Mouse (Mus musculus) layer of hippocampus, adult 18-20 months (tissue): Measurements from ENCODE around the gene Plac9a. TPM values are rescaled to one million over a fixed set of nuclear protein-coding genes. Genes with fewer than 3 reads are reported as not detected.
"Not testable (repeated sequence)": the region's sequence is repeated elsewhere in the genome, so short reads cannot be mapped to it uniquely, and the experiment has no call there.

ENCODE experiments used
- DNase-seq, 2 experiments: peaks; one replicate each; pipeline ENCODE4 v3.0.0; 2022; ENCODE audit warnings: low spot score in 2 of 2
- long read RNA-seq: library from polyadenylated mRNA; stranded (forward); transcript quantifications from one replicate; pipeline ENCODE4 v2.0.0, GENCODE M21; 2021
- total RNA-seq, 2 experiments: library from RNA; stranded (reverse); gene quantifications; 2 replicates each; pipeline ENCODE4 v1.2.3; 2021

The Plac9a gene
- total RNA-seq: not detected
- long read RNA-seq, partial matches to known transcripts: 0 of 1 reads
- long read RNA-seq, other reads (novel, unspliced or antisense): 0 of 1 reads

DNA sequence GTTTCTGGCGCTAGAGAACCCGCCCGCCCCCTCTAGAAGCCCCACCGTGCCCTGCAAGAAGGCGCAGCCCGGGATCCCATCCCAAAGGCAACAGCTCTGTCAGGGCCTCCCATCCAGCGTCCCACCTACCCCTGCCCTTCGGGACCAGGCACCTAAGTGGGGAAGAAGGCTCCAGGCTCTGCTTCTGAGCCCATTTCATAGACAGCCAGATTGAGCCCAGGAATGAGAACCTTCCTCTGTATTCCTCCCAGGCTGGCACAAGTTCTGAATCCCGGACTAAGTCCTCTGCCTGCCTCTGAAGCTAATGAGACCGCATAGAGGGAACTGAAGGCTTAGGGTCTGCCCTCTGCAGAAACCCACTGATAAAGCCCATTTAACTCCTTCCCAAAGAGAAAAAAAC is at the start of gene Plac9a:
Gene Plac9a (minus strand): TSS at position 101 of the 400 bp plus-strand sequence.
- DNase-seq: not testable (repeated sequence)

DNA sequence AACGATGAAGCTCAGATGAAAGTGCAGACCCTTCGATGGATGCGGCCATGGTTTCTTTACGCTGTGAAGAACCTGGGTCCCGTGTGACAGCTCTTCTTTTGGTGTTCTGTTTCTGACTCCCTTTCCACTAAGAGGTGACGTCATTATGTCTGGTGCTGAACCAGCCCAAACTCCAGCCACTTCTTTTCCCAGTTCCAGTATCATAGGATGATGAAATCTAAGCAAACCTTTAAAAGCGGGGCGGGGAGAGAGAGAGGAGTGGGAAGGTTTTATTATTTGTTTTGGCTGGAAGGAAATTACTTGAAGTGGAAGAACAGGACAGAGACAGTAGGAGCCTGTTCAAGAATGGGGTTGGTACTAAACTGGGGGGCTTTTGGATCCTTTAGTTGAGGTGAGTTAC is 35.1 kb upstream of the Plac9a start, which contains the start of gene Cphx1:
Gene Cphx1 (plus strand): TSS at position 301 of the 400 bp plus-strand sequence.
- not testable (repeated sequence) for DNase-seq

DNA sequence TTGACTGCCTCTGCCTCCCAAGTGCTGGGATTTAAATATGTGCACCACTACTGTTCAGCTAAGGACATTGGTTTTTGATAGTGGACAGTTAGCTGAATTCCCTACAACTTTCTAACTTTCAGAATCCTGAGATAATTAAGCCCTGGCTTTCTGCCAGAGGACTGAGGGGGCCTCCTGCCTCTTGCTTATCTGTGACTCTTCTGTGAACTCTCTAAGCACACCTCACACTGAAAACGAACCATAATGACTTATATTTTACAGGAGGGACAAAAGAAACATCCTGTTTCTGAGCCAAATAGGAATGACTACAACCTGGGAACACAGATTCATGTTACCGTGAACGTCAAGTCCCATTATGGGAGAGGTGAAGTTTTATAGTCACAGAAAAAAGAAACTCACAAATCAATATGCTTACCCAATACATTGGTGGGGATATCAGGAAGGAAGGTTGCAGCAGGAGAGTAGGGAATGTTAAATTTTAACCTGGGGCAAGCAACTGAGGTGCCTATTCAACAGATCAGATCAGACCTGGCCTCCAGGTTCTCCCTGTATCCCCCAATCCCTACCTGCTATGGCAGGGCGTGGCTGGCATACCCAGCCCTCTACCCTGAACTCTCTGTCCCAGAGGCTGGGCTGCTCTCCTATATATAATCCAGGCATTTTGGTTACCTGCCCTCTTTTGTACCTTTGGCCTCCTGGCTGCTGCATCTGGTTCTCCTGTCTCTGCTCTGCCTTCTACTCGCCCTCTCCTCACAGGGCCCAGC is 34.1 kb upstream of the Plac9a start:
- not testable (repeated sequence) for DNase-seq

DNA sequence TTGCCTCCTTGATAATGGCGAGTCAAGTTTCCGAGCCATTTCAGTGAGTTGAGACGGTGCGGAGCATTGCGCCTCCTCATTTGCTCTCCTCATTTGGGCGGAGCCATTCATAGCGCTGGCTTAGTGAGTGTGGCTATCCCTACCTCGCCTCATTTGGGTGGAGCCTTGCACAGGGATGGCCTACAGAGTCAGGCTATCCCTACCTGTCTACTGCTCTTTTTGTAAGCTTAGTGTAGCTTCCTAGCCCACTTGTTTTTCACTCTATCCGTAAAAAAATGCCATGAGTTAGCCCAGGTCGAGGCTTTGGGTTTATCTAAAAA is 24.6 kb upstream of the Plac9a start, which contains the start of gene Tmem254a:
Gene Tmem254a (minus strand): TSS at position 111 of the 320 bp plus-strand sequence.
- DNase-seq: not testable (repeated sequence)

DNA sequence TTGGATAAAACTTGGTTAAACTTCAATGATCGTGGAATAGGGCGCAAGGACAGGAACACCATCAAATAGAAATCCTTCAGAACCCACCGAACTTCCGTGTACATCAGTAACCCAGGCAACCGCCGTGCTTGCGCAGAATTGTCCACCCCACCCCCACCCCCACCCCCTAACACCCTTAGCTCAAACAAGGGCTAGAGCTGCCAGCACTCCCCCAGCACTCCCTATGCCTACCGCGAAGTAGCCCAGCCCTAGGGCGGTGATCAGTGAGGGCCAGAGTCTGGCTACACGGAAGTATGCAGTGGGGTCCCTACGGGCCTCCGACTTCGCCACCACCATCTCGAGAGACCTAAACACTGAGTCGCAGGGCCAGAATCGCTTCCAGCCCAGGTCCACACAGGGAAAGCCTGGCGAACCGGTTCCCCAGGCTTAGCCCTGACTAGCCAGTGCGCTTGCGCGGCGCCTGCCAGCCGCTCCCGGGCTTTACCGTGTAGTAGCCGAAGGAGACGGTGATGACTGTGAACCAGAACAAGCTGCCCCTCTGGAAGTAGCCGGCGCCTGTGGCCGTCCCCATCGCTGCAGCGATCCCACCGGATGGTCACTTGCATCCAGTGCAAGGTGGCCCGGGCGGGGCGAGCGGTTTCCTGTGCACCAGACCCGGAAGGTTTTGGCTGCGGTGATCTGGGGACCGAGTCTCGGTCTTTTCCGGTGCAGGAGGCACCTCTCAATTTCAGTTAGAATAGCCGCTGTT is 24.1 kb upstream of the Plac9a start:
- DNase-seq: not testable (repeated sequence)

DNA sequence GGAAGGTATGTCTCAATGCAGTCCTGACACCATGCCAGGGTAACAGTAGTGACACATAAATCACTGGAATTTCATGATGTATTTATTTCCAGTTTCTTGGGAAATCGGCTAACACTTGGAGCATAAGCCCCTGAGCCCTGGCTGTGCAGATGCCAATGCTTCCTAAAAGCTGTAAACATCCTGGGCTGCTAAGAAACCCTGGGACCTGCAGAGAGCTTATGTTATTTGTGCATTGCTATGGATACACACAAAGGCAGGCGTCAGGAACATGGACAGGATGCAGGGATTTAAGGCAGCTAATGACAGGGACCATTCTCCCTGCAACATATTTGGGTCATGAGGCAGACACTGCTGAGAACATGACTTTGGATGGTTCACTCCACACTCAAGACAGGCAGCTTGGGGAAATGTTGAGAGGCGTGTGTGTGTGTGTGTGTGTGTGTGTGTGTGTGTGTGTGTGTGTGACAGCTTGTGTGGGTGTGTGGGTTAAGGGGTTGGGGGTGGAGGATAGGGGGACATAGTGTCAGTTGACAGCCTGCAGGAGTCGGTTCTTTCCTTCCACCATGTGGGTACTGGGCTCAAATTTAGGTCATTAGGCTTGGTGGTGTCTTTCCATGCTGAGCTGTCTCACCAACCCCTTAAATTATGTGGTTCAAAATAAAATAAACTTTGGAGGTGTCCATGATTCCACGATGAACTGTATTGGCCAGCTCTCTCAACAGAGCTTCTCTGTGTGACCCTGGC is 15.7 kb upstream of the Plac9a start:
- DNase-seq: not testable (repeated sequence)

DNA sequence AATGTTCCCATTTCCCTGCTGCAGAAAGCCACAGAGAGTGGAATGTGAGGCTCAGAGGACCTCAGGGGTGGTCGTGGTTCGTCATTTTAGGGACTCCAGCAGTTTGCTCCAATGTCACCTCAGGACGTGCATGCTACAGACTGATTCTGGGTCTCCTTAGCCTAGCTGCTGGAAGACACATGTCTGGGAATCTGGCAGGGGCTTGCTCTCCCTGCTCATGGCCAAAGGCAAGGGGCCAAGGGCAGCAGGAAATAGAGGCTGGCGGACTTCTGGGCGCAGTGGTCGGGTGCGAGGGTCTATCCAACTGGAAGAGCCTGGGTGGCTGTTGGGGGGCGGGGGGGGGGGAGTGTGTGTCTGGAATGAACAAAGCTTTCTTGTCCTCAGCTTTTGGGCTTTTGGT is 6.1 kb upstream of the Plac9a start:
- not testable (repeated sequence) for DNase-seq

DNA sequence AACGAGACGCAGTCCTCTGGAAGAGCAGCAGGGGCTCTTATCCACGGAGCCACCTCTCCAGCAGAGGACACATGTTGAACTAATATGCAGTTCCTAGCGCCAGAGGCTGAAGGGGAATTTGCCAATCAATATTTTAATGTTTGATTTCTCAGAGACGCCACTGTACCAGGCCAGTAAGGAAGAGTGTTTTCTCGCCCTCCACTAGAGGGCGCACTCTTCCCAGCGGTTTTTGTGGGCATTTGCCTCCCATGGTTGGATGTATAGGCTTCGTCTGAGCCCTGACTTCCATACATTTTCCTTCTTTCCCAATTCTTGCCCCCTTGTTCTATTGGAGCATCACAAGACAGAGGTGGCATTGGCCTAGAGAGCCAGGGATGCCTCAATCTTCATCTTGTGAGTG is 4.4 kb upstream of the Plac9a start:
- not testable (repeated sequence) for DNase-seq

DNA sequence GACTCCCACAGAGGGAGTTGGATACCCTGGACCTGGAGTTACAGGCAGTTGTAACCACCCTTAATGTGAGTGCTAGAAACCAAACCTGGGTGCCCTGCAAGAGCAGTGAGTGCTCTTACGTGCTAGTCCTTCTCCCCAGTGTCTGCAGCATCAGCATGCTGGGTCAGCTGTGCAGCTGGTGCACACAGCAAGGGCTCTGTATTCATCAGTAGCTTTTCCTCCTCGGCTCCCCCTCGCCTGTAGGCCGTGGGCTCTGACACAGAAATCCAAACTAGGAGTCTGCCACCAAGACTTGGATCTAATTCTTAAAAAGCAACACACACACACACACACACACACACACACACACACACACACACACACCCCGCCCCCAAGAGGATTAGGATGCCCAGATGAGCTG is 2.3 kb upstream of the Plac9a start:
- DNase-seq: not testable (repeated sequence)

DNA sequence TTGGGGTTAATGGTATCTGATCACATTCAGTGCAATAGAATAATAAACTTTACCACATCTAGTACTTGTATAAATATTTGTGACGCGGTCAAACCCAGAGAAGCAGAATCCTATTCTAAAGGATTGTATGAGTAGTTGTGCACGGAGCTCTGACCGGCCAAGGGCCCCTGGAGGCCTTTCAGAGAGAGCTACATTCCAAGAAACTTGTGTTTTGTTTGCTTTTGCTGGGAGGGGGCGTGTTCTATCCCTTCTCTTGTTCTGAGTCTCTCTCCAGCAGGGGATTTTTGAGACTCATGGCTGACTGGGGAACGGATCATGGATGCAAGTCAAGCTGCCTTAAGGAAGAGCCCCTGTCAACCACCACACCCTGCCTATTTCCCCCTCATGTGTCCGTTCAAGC is 7.2 kb downstream of the Plac9a start:
- DNase-seq: not testable (repeated sequence)

DNA sequence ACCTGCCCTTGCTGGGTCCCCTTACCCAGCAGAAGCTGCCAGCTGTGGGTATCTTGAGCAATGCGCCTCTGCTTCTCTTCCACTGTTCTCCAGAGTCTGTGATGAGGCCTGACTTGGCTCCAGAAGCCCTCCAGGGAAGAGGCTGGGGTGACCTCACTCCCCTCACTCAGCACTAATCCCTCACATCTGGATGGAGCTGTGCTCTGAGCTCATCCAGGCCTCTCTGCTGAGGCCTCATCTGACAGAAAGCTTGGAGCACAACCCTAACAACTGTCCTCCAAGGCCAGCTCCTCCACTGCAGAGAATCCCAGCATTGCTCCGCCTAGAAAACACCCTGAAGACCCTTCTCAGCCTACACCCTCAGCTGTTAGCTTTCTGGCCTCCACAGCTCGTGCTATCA is 8.3 kb downstream of the Plac9a start:
- DNase-seq: not testable (repeated sequence)

DNA sequence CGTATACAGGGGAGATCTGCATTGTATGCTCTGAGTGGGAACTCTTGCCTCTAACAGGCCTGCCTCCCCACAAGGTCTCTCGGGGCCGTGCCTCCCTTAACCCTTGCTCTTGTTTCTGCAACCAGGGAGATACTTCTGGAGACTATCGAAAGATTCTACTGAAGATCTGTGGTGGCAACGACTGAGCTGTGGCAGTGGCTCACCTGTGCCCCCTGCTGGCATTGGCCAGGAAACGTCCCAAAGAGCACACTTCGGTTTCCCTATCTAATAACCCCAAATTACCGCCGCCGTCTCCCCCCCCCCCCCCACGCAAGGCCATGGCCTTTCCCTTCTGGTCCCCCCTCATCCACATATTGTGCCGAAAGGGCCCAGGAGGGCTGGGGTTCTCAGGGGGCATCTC is 17.0 kb downstream of the Plac9a start:
- not testable (repeated sequence) for DNase-seq

DNA sequence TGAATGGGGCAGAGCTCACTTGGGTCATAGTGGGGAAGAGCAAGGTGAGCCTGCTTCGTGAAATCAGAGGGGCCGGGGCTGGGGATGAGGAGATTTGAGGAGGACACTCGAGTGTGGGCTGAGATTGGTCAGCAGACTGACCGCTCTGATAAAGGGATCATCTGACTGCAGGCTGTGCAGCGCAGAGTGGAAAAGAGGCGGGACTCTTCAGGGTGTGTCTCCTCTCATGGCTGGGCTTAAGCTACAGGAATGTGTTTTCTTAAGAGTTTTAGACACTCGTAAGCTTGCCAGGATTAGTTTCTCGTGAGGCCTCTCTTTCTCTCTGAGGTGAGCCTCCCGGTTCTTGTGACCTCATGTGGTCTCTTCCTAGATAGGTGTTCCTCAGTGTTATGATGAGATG is 21.1 kb downstream of the Plac9a start:
- DNase-seq: not testable (repeated sequence)

DNA sequence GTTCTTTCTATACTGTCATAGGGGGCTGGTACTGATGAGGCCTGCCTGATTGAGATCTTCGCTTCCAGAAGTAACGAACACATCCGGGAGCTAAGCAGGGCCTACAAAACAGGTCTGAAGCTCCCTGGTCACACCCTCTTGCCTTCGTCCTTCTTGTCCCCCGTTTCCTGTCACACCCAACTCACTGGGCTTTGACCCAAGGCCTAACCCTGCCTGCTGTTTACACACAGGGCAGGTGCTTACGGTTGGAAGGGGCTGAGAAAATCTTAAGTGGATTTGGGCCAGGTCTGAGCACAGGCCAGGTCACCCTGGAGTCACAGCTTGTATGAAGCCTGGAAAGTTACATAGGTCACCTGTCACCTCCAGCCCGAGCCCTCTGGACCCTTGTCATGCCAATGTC is 26.3 kb downstream of the Plac9a start:
- DNase-seq: not testable (repeated sequence)

DNA sequence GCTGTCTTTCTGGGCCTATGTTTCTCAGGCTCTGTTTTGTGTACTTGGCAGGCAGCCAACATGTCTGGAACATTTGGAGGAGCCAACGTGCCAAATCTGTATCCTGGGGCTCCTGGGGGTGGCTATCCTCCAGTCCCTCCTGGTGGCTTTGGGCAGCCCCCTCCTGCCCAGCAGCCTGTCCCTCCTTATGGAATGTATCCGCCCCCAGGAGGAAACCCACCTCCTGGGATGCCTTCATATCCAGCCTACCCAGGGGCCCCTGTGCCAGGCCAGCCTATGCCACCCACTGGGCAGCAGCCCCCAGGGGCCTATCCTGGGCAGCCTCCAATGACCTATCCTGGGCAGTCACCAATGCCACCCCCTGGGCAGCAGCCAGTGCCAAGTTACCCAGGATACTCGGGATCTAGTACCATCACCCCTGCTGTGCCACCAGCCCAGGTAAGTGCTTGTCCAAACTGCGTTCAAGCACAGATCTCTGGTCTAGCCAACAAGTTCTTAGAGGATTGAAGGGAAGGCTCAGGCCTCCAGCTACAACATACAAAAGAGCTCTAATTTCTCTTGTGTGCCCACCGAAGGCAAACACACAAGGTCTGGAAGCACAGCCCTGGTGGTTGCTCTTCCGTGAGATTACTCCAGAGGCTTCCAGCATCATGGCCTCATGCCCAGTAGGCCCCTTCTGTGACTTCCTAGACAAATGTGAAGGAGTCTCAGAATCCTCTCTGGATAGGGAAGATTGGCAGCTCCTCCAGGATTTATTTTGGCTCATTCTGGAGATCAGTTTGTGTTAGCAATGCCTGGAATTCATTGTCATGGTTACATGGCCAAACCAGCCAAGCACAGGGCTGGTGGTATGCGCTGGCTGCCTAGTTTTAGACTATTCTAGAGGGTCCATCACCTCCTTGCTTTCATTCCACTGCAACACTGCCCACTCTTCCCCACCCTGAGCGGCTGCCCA is 30.2 kb downstream of the Plac9a start:
- DNase-seq: peak; percentile 61 to 78

DNA sequence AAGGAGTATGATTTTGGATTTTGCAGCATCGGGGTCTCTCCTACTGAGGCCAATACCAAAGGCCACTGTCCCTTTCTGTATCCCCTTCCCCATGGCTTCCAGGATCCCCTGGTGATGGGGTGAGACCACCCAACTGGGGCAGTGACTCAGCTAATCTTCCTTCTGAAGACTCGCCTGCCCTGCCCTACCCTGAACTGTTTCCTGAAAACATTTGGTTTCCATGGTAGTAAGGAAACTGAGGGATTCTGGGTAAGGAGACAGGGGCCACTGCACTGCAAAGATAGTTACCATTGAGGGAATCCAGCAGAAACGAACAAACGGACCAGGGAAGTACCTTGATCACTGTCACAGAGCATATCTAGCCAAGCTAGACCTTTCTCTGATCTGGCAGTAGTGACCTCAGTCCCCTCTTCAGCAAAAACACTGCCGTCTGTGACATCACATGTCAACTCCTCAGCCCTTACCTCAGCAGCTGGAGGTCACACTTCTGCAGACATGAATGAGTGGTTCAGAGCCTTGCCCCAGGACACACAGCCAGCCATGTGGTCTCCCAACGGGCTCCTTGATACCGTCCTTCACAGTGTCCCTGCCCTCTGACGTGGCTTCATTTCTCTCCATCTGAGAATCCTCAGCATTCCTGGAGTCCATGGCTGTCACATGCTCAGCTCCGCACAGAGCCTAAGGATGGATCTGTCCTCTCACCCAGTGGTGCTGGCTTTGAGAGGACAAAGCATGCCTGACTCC is 33.6 kb downstream of the Plac9a start:
- no peak for DNase-seq

DNA sequence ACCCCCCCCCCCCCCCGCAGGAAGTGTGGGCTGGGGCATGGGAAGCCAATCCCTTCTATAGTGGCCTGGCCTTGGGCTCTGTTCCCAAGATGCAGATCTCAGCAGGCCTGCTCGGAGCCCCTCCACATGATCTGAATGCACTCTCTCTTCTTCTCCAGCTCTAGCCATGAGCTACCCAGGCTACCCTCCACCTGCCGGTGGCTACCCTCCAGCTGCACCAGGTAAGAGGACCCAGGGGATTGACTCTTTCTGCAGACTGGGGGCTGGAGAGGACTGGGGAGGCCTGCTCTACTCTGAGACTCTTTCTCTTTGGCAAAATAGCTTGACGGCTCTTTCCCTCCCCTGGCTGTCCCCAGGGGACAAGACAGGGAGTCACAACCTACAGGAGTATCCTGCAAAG is 34.2 kb downstream of the Plac9a start:
- DNase-seq: no peak

DNA sequence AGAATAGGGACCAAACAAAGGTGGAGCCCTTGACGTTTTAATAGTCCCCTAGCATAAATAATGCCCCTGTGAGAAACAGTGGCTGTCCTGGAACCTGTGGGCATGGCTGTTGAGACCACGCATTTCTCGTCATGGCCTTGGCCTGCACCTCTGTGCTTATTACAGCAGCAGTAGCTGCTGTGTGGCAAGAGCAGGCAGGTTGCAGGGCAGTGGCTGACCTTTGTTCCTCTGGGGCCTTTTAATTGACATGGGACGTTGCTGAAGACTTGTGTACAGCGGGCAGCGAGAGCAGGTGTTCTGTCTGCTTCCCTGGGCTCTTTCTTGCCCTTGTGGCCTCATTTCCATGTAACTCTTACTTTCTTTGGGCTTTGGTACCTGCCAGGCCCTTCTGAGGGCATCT is 35.1 kb downstream of the Plac9a start:
- no peak for DNase-seq

DNA sequence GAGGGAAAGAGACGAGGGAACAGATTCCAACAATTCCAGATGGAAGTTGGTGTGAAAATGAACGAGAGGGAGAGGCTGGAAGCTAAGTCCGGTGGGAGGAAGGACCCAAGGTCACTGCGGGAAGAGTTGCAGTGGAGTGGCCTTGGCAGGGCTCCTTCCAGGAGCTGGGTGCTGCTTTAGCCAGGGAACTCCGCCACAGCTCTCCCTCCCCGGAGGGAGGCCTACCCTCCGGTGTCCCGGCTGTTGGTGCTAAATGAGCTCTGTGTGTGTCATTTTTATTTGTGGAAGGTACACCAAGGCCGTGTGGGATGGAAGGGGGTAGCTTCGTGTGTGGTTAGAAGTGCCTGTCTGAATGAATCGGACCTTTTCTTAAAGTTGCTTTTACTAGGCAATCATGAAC is 36.1 kb downstream of the Plac9a start:
- DNase-seq: no peak

DNA sequence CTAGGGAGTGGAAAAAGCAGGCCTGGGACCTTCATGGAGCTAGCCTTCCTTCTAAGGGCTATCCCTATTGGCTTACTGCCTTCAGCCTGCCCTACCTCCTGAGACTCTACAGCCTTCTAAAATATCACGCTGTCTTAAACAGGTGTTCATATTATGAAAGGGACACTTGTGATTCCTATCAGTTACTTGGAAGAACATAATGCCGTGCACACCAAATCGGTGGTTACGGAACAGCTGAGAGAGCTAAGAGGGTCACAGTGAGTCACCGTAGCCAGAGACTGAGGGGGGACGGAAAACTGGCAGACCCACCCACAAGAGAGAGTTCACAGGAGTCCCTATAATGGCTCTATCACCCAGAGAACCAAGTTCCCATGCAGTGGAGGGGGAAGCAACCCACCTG is 36.5 kb downstream of the Plac9a start:
- no peak for DNase-seq
